Mouse (Mus musculus) heart, postnatal 10 days (tissue): Measurements from ENCODE around the gene Rnf115. TPM values are rescaled to one million over a fixed set of nuclear protein-coding genes. Genes with fewer than 3 reads are reported as not detected.
"Not testable (repeated sequence)": the region's sequence is repeated elsewhere in the genome, so short reads cannot be mapped to it uniquely, and the experiment has no call there.

Experiments
- DNase-seq, 2 experiments: peaks; one replicate each; pipeline ENCODE4 v3.0.0; 2021
- intact Hi-C: fragments of 180-260 bp; cut with DNase I; formaldehyde crosslinking; loops from one replicate; pipeline ENCODE4 v1.15.1; 2025
- total RNA-seq, 2 experiments: library from RNA; stranded (reverse); gene quantifications; 2 replicates each; pipeline ENCODE4 v1.2.3; 2021

Rnf115 gene
- total RNA-seq = 10 to 100 TPM; 25.5 to 27.0 TPM

GRCm38 (mm10) chr3:96727343-96727827 is at the start of gene Rnf115, which contains the start of gene Polr3c:
Gene Rnf115, plus strand, starts transcription at chr3:96727664.
Gene Polr3c, minus strand, starts transcription at chr3:96727628.
- DNase-seq = peak; percentile 96 to 98
- intact Hi-C loops = no loop called here

- no peak for DNase-seq
- intact Hi-C loops = no loop called here
Observed at GRCm38 (mm10) chr3:96678456-96678855, 49.0 kb upstream of the Rnf115 start.

GRCm38 (mm10) chr3:96679159-96679674 is 48.2 kb upstream of the Rnf115 start:
- no peak for DNase-seq
- intact Hi-C loops = no loop called here

DNA sequence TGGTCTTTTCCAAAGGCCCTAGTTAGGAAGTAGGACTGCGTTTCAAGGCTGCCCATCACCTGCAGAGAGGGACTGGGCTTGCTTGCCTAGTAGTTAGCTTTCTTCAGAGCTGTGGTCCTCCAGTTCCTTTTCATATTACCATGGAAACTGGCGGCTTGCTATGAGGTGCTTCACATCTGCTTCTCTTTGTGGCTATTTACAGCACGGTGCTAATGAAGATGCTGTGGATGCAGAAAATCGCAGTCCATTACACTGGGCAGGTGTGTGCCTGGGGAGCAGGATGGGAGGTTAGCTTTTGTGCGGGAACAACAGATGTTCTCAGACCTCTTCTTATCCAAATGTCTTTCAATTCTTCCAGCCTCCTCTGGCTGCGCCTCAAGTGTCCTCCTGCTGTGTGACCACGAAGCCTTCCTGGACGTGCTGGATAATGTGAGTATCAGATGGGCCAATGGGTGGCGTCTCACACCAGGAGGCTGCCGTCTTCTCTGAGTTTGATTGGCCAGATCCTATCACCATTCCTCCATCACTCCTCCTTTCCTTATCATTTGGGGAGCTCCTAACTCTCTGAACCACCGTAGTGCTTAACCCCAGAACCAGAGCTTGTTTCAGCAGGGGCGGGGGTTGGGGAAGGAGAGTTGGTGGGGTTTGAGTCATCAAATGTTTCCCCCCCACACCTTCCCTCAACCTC is 47.1 kb upstream of the Rnf115 start:
- intact Hi-C loops = no loop called here
- DNase-seq = no peak

- intact Hi-C loops = no loop called here
- no peak for DNase-seq
Observed at GRCm38 (mm10) chr3:96683496-96683895, 44.0 kb upstream of the Rnf115 start.

GRCm38 (mm10) chr3:96684151-96684821 is 43.2 kb upstream of the Rnf115 start:
- intact Hi-C loops = no loop called here
- peak in 1 of 2 experiments; percentile 34 for DNase-seq

DNA sequence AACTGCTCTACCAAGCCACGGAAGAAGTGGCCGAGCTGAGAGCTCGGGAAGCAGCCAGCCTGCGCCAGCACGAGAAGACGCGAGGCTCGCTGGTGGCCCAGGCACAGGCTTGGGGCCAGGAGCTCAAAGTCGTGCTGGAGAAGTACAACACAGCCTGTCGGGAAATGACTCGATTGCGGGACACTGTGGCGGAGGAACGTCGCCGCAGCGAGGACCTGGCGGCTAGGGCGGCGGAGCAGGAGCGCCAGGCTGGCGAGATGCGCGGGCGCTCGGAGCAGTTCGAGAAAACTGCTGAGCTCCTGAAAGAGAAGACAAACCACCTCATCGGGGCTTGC is 42.7 kb upstream of the Rnf115 start:
- intact Hi-C loops = no loop called here
- DNase-seq = peak in 1 of 2 experiments; percentile 32

DNA sequence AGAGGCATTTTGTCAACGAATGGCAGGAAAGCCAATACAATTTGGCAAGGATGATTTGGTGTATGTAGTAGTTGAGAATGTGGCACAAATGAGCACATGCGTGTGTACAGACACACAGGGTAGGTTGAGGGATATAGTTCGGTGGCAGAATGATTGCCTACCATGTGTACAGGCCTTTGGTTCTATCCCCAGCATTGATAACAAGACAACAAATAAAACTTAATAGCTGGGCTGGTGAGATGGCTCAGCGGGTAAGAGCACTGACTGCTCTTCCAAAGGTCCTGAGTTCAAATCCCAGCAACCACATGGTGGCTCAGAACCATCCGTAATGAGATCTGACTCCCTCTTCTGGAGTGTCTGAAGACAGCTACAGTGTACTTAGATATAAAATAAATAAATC is 41.4 kb upstream of the Rnf115 start:
- intact Hi-C loops, DNase-seq: not testable (repeated sequence)

- no peak for DNase-seq
Observed at GRCm38 (mm10) chr3:96688854-96689253, 38.6 kb upstream of the Rnf115 start.

DNA sequence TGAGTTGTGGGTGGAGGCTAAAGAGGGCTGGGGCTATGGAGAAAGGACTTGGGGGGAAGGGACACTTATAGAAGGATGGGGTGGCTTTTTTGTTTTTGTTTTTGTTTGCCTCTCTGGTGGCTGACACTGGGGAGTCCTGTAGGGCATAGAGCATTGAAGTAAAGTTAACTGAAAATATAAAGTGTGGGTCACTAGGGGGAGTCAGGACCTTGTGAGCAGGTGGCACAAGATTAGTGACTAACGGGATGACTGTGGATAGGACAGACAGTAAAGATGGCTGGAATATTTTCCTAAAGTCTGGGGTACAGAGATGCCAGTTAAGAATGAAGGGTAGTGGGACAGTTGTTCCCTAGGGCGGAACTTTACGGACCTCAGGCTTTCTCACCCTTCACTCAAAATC is 37.2 kb upstream of the Rnf115 start:
- intact Hi-C loops = no loop called here
- DNase-seq = no peak

More at GRCm38 (mm10) chr3:96688854-96689253, 38.6 kb upstream of the Rnf115 start:
- intact Hi-C loops = no loop called here

GRCm38 (mm10) chr3:96692506-96692905 is 35.0 kb upstream of the Rnf115 start:
- peak; percentile 63 to 76 for DNase-seq
- intact Hi-C loops = no loop called here

DNA sequence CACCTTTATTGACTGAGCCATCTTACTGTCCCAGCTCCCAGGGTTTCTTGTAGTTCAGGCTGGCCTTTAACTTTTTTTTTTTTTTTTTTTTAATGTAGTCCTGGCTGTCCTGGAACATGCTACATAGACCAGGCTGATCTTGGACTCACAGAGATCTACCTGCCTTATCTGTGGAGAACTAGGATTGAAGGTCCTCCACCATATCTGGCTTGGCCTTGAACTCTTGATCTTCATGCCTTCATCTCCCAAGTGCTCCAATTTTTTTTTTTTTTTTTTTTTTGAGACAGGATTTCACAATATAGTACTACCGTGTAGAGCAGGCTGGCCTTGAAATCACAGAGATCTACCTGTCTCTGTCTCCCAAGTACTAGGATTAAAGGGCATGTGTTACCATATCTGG is 33.9 kb upstream of the Rnf115 start:
- intact Hi-C loops = no loop called here

DNA sequence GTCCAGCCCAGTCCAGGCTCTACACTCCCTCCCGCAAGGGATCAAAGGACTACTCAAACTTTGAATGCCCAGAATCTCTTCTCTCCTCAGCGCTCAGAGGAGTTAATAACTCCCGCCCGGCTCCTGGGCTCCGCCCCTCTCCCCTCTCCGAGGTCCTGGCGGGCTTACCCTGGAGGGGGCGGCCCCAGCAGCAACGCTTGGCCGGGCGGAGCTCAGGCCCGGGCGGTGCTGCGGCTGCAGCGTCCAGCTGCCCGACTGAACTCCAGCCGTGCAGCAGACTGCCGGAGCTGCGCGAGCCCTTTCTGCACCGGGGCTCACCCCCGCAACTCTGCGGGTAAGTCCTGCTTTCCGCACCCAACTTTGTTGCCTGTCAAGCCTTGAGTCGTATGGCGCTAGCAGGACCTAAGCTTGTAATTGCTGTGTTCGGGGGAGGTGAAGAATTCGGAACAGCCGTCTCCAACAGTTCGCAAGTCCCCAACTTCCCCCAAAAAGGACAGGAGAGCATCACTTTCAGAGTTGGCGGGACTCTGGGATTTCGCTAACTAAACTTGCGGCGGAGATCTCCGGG is 31.2 kb upstream of the Rnf115 start, which contains the start of gene Pias3:
Pias3 (plus strand) TSS at position 187 of the 568 bp plus-strand sequence.
- intact Hi-C loops = loop anchor here (5.0 kb wide), 1 partner anchor 59 kb away; the partner anchor contains the start of genes Gm42957 and Pex11b
- peak; percentile 88 to 91 for DNase-seq

More for the DNA sequence above, 33.9 kb upstream of the Rnf115 start:
- DNase-seq = no peak

- intact Hi-C loops = loop anchor here (5.0 kb wide), 1 partner anchor 60 kb away; the partner anchor contains the start of genes Gm42957 and Pex11b
- peak; percentile 92 to 95 for DNase-seq
Observed at GRCm38 (mm10) chr3:96696766-96697732, 30.4 kb upstream of the Rnf115 start.

- intact Hi-C loops = loop anchor here (5.0 kb wide), 1 partner anchor 62 kb away; the partner anchor contains the start of genes Gm42957 and Pex11b
- DNase-seq = no peak
Observed at GRCm38 (mm10) chr3:96698993-96699690, 28.3 kb upstream of the Rnf115 start.

DNA sequence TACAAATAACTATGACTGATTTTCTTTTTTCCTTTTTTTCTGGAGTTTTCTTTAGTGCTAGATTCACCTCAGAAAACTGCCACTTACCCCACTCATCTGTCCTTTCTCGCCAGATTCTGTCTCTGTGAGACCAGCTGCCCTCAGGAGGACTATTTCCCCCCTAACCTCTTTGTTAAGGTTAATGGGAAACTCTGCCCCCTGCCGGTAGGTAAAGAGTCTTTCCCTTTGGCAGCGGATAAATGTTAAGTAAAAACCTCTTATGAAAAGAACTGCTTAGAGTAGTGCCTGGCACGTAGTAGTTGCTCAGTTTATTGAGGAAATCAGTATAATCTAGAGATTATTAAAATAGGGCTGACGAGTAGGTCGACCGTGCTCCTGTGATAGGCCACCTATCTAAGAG is 27.1 kb upstream of the Rnf115 start:
- DNase-seq = peak in 1 of 2 experiments; percentile 61
- intact Hi-C loops = no loop called here

DNA sequence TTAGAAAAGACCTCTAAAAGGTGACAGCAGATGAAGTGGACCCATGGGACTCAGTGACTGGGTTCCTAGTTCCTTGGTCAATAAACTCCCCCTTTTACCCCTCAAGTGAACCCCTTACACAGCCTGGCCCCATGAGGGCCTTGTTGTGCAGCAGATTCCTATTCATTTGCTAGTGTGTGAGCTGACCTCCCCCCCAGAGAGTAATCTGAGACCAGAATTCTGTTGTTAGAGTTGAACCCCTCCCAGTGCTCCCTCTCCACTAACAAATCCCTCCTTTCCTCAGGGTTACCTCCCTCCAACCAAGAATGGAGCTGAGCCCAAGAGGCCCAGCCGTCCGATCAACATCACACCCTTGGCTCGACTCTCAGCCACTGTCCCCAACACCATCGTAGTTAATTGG is 26.5 kb upstream of the Rnf115 start:
- DNase-seq = no peak
- intact Hi-C loops = no loop called here

DNA sequence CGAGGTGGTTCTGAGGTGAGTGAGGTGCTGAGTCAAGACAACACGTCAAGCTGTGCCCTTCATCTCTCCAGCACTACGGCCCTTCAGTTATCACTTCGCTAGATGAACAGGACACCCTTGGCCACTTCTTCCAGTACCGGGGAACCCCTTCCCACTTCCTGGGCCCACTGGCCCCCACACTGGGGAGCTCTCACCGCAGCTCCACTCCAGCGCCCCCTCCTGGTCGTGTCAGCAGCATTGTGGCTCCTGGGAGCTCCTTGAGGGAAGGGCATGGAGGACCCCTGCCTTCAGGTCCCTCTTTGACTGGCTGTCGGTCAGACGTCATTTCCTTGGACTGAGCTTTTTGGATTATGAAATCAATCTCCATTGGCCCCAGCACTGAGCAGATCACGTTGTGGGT is 22.7 kb upstream of the Rnf115 start:
- DNase-seq = peak in 1 of 2 experiments; percentile 38
- intact Hi-C loops = loop anchor here (5.0 kb wide), 1 partner anchor 37 kb away; no protein-coding TSS in a partner anchor

DNA sequence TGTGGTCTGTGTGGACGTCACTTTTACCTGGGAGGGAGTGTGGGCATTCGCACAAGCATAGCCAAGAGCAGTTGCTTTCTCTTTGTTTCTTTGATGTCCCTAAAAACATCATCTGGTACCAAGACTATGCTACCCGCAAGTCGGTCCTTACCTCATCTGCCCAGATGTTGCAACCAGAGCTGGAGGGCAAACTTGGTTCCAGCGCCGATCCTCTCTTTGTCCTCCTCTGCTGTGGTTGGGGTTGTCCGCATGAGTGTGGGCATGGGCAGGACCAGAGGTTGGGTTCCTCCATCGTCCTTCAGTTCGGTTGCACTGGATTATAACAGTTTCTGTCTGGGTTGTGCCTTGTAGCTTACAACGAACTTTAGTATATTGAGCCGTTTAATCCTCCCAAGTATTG is 21.2 kb upstream of the Rnf115 start:
- intact Hi-C loops = loop anchor here (5.0 kb wide), 1 partner anchor 39 kb away; no protein-coding TSS in a partner anchor
- DNase-seq = no peak
